Mouse (Mus musculus): ENCODE measurements around the gene Psd.

Psd gene

DNA sequence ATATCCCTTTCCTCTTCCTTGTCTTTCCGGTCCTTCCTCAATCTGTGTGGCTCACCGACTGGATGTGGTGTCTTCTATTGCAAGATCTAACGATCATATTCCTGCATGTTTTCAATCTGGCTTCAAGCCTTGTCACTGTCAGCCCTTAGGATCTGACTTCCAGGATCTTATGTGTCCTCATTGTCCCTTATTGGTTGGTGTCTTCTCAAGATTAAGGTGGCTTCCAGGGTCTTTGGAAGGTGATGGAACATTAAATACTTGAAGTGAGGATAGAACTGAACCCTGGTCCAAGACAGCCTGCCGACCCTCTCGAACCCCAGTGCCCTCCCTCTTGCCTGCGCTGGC lies 12.0 kb upstream of the Psd start:
- no peak for DNase-seq (ENCODE audit: low read depth, low spot score)

DNA sequence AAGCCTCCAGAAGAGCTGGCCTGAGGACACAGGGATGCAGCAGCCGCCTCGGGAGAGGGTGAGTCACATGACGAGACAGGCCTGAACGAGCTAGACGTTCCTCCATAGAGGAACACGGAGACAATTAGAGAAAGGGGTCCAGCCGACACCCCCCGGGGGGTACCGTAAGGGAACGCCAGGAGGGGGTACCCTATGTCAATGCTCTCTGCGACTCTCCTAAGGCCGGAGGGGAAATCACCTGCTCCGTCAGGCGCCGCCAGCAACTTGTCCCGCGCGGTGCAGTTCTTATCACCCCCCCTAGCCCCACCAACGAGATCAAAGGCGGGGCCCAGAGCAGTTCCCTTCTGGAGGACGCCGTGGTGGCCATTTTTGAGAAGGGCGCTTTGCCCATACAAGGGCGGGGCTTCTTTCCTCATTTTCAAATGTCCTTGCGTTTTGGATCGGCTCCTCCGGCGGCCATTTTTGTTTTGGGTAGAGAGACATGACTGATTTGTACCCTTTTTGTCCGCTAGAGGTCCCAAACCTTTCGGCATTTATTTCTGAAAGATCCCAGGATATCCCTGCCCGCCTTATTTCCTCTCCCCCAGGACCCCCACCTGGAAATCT lies 11.5 kb upstream of the Psd start, which contains the start of gene Cuedc2:
Gene Cuedc2, minus strand, starts transcription at position 372 of the 606 bp plus-strand sequence.
- peak; percentile 99 for DNase-seq (ENCODE audit: low read depth, low spot score)

DNA sequence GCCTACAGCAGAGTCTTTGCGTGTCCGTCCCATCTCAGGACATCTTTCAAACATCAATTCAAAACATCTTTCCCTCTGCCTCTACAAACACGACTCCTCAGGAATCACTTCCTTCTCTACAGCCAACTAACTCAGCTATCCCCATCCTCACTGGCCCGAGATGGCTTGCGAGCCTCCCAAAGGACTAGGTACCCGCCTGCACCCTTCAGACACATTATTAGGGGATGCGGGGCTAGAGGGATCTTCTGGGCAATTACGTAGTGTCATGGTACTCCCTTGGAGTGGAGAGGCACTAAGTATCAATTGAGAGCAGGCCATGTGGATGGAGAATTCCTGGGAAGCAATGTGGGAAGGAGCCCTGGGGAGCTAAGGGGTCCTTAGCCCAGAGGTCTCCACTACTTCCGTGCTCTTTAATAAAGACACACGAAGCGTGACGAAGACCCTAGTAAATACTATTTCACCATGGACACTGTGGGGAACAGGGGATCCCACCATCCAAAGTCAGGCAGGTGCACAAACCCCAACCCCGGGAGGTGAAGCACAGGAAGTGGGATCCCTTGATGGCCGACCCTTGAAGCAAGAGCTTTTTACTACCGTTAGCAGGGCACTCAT lies 10.9 kb upstream of the Psd start:
- no peak for DNase-seq (ENCODE audit: low read depth, low spot score)

DNA sequence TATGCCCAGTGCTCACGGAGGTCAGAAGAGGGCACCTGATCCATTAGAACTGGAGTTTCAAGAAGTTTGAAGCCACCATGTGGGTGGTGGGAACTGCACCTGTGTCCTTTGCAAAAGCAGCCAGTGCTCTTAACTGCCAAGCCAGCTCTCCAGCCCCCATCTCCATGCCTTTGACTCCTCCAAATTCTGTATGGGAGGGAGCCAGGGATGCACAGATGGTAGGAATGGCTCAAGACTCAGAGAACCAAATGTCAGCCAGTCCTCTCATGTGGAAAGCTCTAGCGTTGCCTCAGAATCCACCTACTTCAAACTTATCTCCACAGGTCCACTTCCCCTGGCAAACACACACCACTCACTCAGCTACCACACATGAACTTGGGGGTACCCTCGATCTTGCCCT lies 7.0 kb upstream of the Psd start:
- DNase-seq (ENCODE audit: low read depth, low spot score), result no peak

DNA sequence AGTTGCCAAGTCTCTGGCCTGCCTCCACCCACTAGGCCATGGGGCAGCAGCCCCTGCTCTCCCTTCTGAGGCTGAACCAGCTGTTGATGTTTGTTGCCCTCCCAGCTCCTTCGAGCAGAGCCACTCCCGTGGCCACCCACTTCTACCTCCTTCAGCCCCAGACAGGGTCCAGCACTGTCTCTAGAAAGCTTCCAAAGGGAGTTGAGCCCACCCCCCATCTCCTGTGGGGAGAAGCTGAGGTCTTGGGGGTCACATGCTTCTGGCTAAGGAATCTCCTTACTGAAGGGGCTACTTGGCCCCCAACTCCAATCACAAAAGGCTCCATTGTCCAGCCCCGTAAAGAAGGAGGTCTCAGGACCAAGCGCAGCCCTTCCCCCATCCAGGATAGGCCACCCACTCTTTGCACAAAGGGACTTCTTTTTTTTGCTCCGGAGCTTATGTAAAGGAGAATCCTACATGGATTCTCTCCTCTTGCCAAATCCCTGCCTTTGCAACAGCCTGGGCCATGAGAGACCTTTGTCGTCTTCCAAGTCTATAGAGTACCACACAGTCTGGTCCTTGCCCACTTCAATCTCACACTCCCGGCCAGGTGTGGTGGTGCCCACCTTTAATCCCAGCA lies 5.9 kb upstream of the Psd start:
- no peak for DNase-seq (ENCODE audit: low read depth, low spot score)

- no peak for DNase-seq (ENCODE audit: low read depth, low spot score)
Measured at GRCm38 (mm10) chr19:46331936-46332335, 5.0 kb upstream of the Psd start.

DNA sequence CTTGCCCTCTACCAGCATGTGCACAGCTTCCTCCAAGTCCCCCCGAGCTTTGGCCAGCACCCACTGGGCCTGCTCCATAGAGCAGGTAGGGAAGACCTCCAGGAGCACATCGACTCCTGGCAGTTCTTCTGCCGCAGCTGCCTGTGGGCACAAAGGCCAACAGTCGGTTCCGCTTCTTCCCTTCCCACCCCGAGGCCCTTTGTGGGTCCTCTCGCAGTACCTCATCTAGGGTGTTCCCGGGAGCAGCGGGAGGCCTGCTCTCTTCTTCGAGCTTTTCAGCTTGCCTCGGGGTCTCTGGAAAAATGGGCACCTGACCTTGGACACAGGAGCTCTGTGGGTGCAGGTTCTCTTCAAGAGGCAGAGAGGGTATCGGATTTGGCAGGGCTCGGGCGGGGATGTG lies 4.4 kb upstream of the Psd start:
- no peak for DNase-seq (ENCODE audit: low read depth, low spot score)

DNA sequence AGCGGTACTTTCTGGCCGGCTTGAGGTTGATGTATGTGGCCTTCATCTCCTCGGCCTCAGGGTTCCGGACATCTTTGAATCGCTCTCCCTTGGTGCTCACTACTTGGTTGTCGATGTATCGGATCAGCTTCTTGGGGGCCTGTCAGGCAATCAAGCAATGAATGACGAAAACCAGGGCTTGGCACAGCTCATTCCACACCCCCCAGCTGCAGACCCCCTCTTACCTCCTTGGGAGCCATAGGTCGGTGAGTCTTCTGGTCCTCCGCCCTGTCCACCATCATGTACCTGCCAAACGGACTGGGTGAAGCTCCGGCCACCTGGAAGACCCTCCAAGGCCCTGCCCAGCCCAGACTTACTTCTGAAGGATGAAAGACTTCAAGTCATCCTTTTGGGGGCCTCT lies 3.7 kb upstream of the Psd start:
- DNase-seq (ENCODE audit: low read depth, low spot score), result no peak

GRCm38 (mm10) chr19:46329951-46330350 lies 3.0 kb upstream of the Psd start:
- peak; percentile 94 for DNase-seq (ENCODE audit: low read depth, low spot score)

GRCm38 (mm10) chr19:46329031-46329641 lies 2.2 kb upstream of the Psd start:
- peak; percentile 36 for DNase-seq (ENCODE audit: low read depth, low spot score)

- DNase-seq (ENCODE audit: low read depth, low spot score), result peak; percentile 98
Measured at GRCm38 (mm10) chr19:46328081-46329030, 1.4 kb upstream of the Psd start, which contains the start of gene Fbxl15. Fbxl15 (plus strand) TSS chr19:46328184.

- DNase-seq (ENCODE audit: low read depth, low spot score), result no peak
Measured at GRCm38 (mm10) chr19:46327531-46328064, 642 bp upstream of the Psd start.

- DNase-seq (ENCODE audit: low read depth, low spot score), result no peak
Measured at GRCm38 (mm10) chr19:46326019-46326755, 769 bp downstream of the Psd start.

DNA sequence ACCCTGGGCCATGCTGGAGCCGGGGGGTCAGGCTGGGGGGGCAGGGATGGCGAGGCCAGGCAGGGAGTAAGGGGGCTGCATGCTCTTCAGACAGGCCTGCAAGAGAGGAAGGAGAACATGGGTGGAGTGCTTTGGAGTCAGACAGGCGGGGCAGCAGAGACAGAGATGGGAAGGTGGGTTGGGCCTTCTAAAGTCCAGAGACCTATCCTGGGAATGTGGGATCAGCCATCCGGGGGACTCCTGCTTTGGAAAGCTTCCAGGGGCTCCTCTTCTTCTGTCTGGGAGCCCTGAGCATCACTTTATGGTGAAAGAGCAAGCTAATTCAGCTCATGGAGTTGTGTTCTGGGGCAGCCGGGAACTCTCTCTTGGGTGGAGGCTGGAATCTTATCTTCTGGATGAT lies 2.0 kb downstream of the Psd start:
- no peak for DNase-seq (ENCODE audit: low read depth, low spot score)

DNA sequence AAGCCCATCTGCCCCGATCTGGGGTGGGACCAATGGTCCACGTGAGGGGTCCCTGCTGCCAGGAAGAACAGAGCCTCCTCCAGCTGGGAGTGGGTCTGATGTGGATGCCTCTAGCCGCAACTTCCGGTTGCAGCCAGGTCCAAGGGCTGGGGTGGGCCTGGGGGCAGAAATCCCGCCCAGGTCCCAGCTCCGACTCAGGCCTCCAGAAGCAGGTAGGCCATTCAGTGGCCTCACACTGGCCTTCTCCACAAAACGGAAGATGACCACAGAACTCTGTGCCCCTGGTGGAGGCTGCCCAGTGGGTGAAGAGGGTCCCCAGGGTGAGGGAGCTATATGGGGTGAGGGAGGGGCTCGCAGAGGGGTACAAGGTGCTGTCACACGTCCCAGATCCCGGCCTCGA lies 2.6 kb downstream of the Psd start:
- DNase-seq (ENCODE audit: low read depth, low spot score), result no peak

DNA sequence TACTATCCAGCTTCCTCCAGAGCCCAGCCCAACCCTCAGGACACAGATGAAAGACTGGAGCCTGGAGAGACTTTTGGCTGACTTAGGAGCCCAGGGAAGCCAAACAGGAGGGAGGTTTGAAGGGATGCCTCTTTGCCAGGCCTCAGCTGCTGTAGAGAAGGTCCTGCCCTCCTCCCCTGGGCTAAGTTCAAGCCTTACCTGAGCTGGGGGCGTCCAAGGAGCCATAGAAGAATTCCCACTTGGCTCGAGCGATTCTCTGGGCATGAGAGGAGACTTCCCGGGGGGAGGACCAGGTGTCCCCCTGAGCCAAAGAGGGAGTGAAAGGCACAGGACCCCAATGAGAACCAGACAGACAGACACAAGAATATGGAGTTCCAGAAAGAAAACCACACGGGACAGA lies 3.2 kb downstream of the Psd start:
- DNase-seq (ENCODE audit: low read depth, low spot score), result no peak

GRCm38 (mm10) chr19:46322996-46323572 lies 3.9 kb downstream of the Psd start:
- no peak for DNase-seq (ENCODE audit: low read depth, low spot score)

DNA sequence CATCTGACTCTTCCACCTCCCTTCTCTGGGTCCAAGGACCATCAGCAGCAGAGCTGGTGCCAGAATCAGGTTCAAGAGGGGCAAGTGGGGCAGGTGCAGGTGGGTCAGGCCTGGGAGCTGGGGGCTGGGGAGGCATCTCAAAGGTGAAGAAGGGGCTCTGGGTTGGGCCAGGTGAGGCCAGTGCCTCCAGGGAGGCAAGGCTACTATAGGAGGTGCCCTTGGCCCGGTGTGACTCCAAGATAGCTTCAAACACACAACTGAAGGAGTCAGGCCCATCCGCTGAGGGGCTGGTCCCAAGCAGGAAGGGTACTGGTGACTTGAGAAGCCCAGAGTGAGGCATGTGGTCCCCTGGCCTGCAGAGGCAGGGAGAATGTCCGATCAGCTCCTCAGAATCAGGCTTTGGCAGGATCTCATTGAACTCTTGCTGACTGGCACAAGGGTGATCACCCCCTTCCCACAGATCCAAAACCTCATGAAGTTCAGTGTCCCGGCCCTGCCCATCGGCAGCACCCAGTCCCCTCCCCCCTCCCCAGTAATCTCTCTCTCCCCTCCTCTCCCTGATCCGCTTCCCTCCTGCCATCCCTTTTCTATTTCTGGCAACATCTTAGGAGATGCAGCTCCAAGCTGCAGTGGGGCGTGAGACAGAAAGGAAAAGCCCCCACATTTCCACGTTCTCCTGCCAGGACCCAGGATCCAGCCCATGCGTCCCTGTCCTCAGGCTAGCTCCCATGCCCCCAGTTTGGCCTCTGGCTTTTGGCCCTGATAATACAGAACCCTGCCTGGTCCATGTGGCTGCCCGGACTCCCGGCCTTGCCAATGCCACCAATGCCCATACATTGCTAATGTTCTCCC lies 4.6 kb downstream of the Psd start:
- no peak for DNase-seq (ENCODE audit: low read depth, low spot score)

All from 3T3-L1 (cell line).